Mouse (Mus musculus) liver, embryonic 16.5 days (tissue): ENCODE measurements around the gene Olfr429. TPM values are rescaled to one million over a fixed set of nuclear protein-coding genes. Genes with fewer than 3 reads are reported as not detected.

Experiments
- ATAC-seq: fragments of 200-750 bp; cut with Nextera tagmentation; 2 replicates; pipeline ENCODE4 v1.8.0; 2017; ENCODE audit warnings: low read depth, mild to moderate bottlenecking, moderate number of reproducible peaks, moderate library complexity
- H3K27ac ChIP-seq: fragments of 300-500 bp; sonication (generic); 2 replicates; pipeline ENCODE4 v1.5.1; 2014; ENCODE audit warnings: mild to moderate bottlenecking, low read length
- H3K27me3 ChIP-seq: fragments of 300-500 bp; sonication (generic); 2 replicates; pipeline ENCODE4 v1.6.1; 2014; ENCODE audit warnings: low read depth, low read length, mixed read lengths; ENCODE audit not compliant: control insufficient read depth, insufficient read depth
- H3K36me3 ChIP-seq: fragments of 300-500 bp; sonication (generic); 2 replicates; pipeline ENCODE4 v1.6.1; 2014; ENCODE audit warnings: mild to moderate bottlenecking; ENCODE audit not compliant: control insufficient read depth, insufficient read depth
- H3K4me1 ChIP-seq: fragments of 300-500 bp; sonication (generic); 2 replicates; pipeline ENCODE4 v1.6.1; 2014; ENCODE audit warnings: low read depth, low read length, mixed read lengths; ENCODE audit not compliant: control insufficient read depth
- H3K4me2 ChIP-seq: fragments of 300-500 bp; sonication (generic); 2 replicates; pipeline ENCODE4 v1.6.1; 2014; ENCODE audit warnings: low read depth, low read length, mixed read lengths
- H3K4me3 ChIP-seq: fragments of 300-500 bp; sonication (generic); 2 replicates; pipeline ENCODE4 v1.5.1; 2014; ENCODE audit warnings: low read depth, mild to moderate bottlenecking, low read length
- H3K9ac ChIP-seq: fragments of 300-500 bp; sonication (generic); 2 replicates; pipeline ENCODE4 v1.6.1; 2014; ENCODE audit warnings: low read depth, low read length
- H3K9me3 ChIP-seq: fragments of 300-500 bp; sonication (generic); replicated peaks from 2 replicates; pipeline ENCODE4 v1.6.1; 2016; ENCODE audit warnings: low read length; ENCODE audit not compliant: control insufficient read depth
- WGBS: fragments of 180-500 bp; shearing (Covaris S2); extraction: QIAGEN DNeasy Blood & Tissue Kit; methylation state at CpG from one replicate; pipeline ENCODE4 v1.1.7; 2014; ENCODE audit not compliant: insufficient replicate concordance; 5-methylcytosine and 5-hydroxymethylcytosine counted together
- polyA plus RNA-seq: library from polyadenylated mRNA; unstranded; fragments of >200 nt; fragmentation: Nextera tagmentation; extraction: Ambion mirVana; gene quantifications from 2 replicates; pipeline ENCODE4 v1.2.1, GENCODE M21; 2015

Olfr429 gene
- polyA plus RNA-seq, 1 experiment from 2014 or later, result not detected

GRCm38 (mm10) chr1:174050532-174050931 lies 33.6 kb upstream of the Olfr429 start:
- H3K36me3 ChIP-seq, result no peaks in the 10 kb centered on the region
- H3K9me3 ChIP-seq, result no peaks in the 10 kb centered on the region
- no peak overlapping the region for H3K4me3 ChIP-seq
- H3K4me2 ChIP-seq, result no peak overlapping the region
- no peaks in the 10 kb centered on the region for H3K27me3 ChIP-seq
- no peak overlapping the region for H3K27ac ChIP-seq
- H3K4me1 ChIP-seq, result no peaks in the 10 kb centered on the region
- WGBS, result 63% methylated on average over 4 of the region's 4 CpGs
- no peak for ATAC-seq
- H3K9ac ChIP-seq, result no peak overlapping the region

- H3K4me2 ChIP-seq, result no peak overlapping the region
- no peak overlapping the region for H3K4me3 ChIP-seq
- H3K9me3 ChIP-seq, result no peaks in the 10 kb centered on the region
- H3K27me3 ChIP-seq, result no peaks in the 10 kb centered on the region
- ATAC-seq, result no peak
- no peak overlapping the region for H3K9ac ChIP-seq
- H3K36me3 ChIP-seq, result no peaks in the 10 kb centered on the region
- H3K27ac ChIP-seq, result no peak overlapping the region
- no peaks in the 10 kb centered on the region for H3K4me1 ChIP-seq
- WGBS, result 60% methylated on average over 4 of the region's 4 CpGs
Measured at GRCm38 (mm10) chr1:174051515-174051914, 32.6 kb upstream of the Olfr429 start.

GRCm38 (mm10) chr1:174051931-174052536 lies 32.1 kb upstream of the Olfr429 start:
- Histone ChIP-seq H3K4me1 (no peaks in the 10 kb centered on the region), H3K36me3 (no peaks in the 10 kb centered on the region), H3K27me3 (no peaks in the 10 kb centered on the region), H3K27ac (no peak overlapping the region), H3K4me3 (no peak overlapping the region), H3K9me3 (no peaks in the 10 kb centered on the region), H3K9ac (no peak overlapping the region), H3K4me2 (no peak overlapping the region)
- 58% methylated on average over 5 of the region's 5 CpGs for WGBS
- ATAC-seq, result peak; percentile 37; the same call in 1 of the 2 replicates

GRCm38 (mm10) chr1:174052981-174053380 lies 31.1 kb upstream of the Olfr429 start:
- ATAC-seq, result no peak
- H3K9me3 ChIP-seq, result no peaks in the 10 kb centered on the region
- H3K36me3 ChIP-seq, result no peaks in the 10 kb centered on the region
- no peaks in the 10 kb centered on the region for H3K4me1 ChIP-seq
- 60% methylated on average over 3 of the region's 3 CpGs for WGBS
- H3K27ac ChIP-seq, result no peak overlapping the region
- H3K27me3 ChIP-seq, result no peaks in the 10 kb centered on the region
- H3K9ac ChIP-seq, result no peak overlapping the region
- no peak overlapping the region for H3K4me3 ChIP-seq
- no peak overlapping the region for H3K4me2 ChIP-seq

GRCm38 (mm10) chr1:174055248-174055647 lies 28.9 kb upstream of the Olfr429 start:
- WGBS, result 56% methylated on average over 2 of the region's 2 CpGs
- Histone ChIP-seq H3K27me3 (no peaks in the 10 kb centered on the region), H3K4me1 (no peaks in the 10 kb centered on the region), H3K27ac (no peak overlapping the region), H3K9ac (no peak overlapping the region), H3K4me3 (no peak overlapping the region), H3K9me3 (no peaks in the 10 kb centered on the region), H3K36me3 (no peaks in the 10 kb centered on the region), H3K4me2 (no peak overlapping the region)
- ATAC-seq, result no peak

- H3K9me3 ChIP-seq, result no peaks in the 10 kb centered on the region
- no peak within 1 kb of the TSS for H3K4me2 ChIP-seq
- WGBS, result 66% methylated on average over 3 of the region's 3 CpGs
- no peak within 1 kb of the TSS for H3K27ac ChIP-seq
- no peak within 1 kb of the TSS for H3K9ac ChIP-seq
- no peaks in the 10 kb centered on the region for H3K27me3 ChIP-seq
- no peaks in the 10 kb centered on the region for H3K36me3 ChIP-seq
- no peak within 1 kb of the TSS for H3K4me3 ChIP-seq
- no peak for ATAC-seq
- no peaks in the 10 kb centered on the region for H3K4me1 ChIP-seq
Measured at GRCm38 (mm10) chr1:174066305-174066704, 17.8 kb upstream of the Olfr429 start, which contains the start of gene Olfr430. TSS of gene Olfr430 (plus strand) at chr1:174066605.

- no peaks in the 10 kb centered on the region for H3K36me3 ChIP-seq
- no peak for ATAC-seq
- 67% methylated on average over 1 of the region's 1 CpGs for WGBS
- no peak within 1 kb of the TSS for H3K27ac ChIP-seq
- H3K4me1 ChIP-seq, result no peaks in the 10 kb centered on the region
- H3K4me2 ChIP-seq, result no peak within 1 kb of the TSS
- no peaks in the 10 kb centered on the region for H3K27me3 ChIP-seq
- H3K9ac ChIP-seq, result no peak within 1 kb of the TSS
- H3K9me3 ChIP-seq, result no peaks in the 10 kb centered on the region
- no peak within 1 kb of the TSS for H3K4me3 ChIP-seq
Measured at GRCm38 (mm10) chr1:174096591-174096990, 12.5 kb downstream of the Olfr429 start, which contains the start of gene Olfr427. TSS of gene Olfr427 (plus strand) at chr1:174096891.

- WGBS, result 42% methylated on average over 2 of the region's 2 CpGs
- H3K4me1 ChIP-seq, result no peaks in the 10 kb centered on the region
- no peak for ATAC-seq
Measured at GRCm38 (mm10) chr1:174103735-174104134, 19.6 kb downstream of the Olfr429 start.

GRCm38 (mm10) chr1:174121062-174121461 lies 36.9 kb downstream of the Olfr429 start, which contains the start of gene Olfr231:
TSS of gene Olfr231 (minus strand) at chr1:174121162.
- ATAC-seq, result no peak
- H3K4me1 ChIP-seq, result no peaks in the 10 kb centered on the region
- no peaks in the 10 kb centered on the region for H3K9me3 ChIP-seq
- H3K4me3 ChIP-seq, result no peak within 1 kb of the TSS
- H3K27ac ChIP-seq, result no peak within 1 kb of the TSS
- WGBS, result 40% methylated on average over 2 of the region's 2 CpGs
- H3K36me3 ChIP-seq, result no peaks in the 10 kb centered on the region
- no peaks in the 10 kb centered on the region for H3K27me3 ChIP-seq
- H3K4me2 ChIP-seq, result no peak within 1 kb of the TSS
- no peak within 1 kb of the TSS for H3K9ac ChIP-seq

More at GRCm38 (mm10) chr1:174103735-174104134, 19.6 kb downstream of the Olfr429 start:
- no peak overlapping the region for H3K4me3 ChIP-seq
- H3K4me2 ChIP-seq, result no peak overlapping the region
- H3K36me3 ChIP-seq, result no peaks in the 10 kb centered on the region
- no peak overlapping the region for H3K27ac ChIP-seq
- H3K9me3 ChIP-seq, result no peaks in the 10 kb centered on the region
- no peak overlapping the region for H3K9ac ChIP-seq
- no peaks in the 10 kb centered on the region for H3K27me3 ChIP-seq
